Mouse (Mus musculus) v-Abl transformed pro-B cells (cell line): ENCODE results near the gene Hnrnph1.

Experiments
- in situ Hi-C, 2 experiments: fragments of 400-800 bp; cut with MboI; formaldehyde crosslinking; loops; one replicate each; pipeline ENCODE4 v1.15.1; 2025; ENCODE audit not compliant: unreplicated experiment in 2 of 2

The Hnrnph1 gene

DNA sequence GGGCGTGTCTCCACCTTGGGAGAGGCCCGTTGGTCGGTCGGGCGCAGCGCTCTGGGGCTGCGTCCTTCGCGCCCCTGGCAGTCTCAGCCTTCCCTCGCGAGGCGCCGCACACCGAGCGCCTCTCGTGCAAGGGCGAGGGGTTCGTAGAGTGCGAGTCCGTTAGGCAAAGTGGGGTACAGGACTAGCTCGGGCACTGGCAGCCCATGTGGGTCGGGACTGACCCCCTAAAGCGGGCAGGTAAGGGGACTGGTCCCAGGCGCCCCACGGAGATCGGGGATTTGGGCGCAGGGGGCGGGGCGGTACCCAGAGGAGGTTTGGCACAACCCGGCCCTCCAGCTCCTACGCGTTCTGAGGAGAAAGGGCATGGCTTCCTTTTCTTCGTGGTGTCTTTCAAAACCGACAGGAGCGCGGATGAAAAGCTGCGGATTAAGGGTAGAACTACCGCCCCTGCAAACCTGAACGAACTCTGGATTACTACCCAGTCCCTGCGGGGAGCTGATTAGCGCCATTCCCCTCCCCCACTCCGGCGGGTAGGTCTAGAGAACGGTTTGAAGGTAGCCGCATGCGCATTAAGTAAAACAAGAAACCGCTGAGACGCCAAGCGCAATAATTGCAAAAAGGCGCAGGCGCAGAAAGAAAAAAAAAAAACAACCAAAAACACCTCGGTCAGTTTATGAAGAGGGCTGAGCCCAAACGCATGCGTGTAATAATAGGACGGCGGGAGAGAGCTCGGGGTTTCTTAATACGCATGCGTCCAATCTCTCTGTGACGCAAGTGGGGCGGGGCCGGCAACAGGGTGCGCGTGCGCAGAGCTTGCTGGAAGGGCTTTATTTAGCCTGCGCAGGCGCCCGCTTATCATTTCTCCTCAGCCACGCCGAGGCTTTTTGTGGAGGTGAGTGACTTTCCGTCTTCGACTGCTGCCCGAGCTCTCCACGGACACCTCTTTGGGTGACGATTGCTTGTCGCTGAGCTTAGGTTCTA lies at the start of gene Hnrnph1:
Gene Hnrnph1, plus strand, starts transcription at position 80 of the 981 bp plus-strand sequence.
- in situ Hi-C loops, result loop anchor here in 1 of 2 experiments (25.0 kb wide), 1 partner anchor 690 kb away; no protein-coding TSS in a partner anchor

GRCm38 (mm10) chr11:50328075-50328625 lies 48.6 kb upstream of the Hnrnph1 start:
- in situ Hi-C loops, result loop anchor here in 1 of 2 experiments (5.0 kb wide), 1 partner anchor 51 kb away; no protein-coding TSS in a partner anchor

DNA sequence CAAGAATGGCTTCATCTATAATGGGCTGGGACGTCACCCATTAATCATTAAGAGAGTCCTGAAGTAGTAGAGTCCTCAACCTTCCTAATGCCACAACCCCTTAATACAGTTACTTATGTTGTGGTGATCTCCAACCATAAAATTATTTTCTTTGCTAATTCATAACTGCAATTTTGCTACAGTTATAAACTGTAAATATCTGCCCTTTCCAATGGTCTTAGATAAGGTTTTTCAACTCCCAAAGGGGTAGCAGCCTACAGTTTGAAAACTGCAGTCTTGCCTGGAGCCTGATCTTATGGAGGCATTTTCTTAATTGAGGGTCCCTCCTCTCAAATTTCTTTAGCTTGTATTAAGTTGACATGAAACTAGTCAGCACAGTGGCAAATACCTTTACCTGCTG lies 47.4 kb upstream of the Hnrnph1 start:
- in situ Hi-C loops, result loop anchor here in 1 of 2 experiments (5.0 kb wide), 1 partner anchor 52 kb away; no protein-coding TSS in a partner anchor

DNA sequence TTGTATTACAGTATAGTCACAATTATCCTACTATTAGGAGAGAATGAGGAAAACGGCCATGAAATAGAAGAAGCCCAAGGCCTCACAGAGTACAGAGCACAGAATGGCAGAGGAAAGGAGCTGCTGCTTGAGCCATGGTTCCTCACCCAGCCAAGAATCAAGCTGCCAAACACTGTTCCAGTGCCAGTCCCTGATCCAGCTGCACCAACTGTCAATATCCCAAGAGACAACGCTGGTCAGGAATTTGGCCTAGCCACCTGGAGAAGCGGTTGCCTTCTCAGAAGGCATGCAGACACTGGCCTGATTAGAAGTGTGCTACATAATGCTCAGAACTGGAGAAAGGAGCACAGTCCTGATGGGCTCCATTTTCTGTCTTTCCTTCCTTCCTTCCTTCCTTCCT lies 43.6 kb upstream of the Hnrnph1 start:
- in situ Hi-C loops, result no loop called here

DNA sequence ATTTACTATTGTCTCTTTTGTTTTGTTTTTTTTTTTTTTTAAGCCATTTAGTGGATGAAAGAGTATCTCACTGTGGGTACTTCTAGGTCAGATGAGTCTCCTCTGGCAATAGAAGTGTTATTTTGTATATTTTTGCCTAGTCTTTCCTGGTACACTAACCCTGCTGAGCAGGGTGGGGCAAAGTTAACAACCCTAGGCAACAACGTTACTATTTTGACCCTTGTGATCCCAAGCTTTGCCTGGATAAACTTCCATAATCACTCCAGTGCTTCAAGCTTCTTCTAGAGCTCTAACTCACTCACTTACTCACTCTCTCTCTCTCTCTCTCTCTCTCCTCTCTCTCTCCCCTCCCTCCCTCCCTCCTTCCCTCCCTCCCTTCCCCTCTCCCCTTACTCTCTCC lies 40.7 kb upstream of the Hnrnph1 start:
- in situ Hi-C loops, result no loop called here

DNA sequence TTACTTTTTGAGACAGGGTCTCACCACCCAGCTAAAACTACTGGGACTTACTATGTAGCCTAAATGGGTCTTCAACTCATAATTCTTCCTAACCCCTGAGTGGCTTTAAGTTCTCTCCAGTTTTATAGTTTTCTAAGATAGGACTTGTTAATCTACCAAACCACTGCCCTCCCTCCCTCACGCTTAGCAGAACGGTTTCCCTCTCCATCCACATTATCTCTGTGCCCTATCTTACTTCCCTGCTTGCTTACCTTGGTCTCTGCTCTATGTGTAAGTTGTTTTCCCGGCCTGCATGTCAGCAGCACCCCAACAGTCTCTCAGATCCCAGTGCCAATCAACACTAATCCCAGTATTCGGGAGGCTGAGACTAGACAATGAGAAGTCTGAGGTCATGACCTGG lies 39.9 kb upstream of the Hnrnph1 start:
- in situ Hi-C loops, result no loop called here

GRCm38 (mm10) chr11:50345486-50345885 lies 31.3 kb upstream of the Hnrnph1 start:
- in situ Hi-C loops, result no loop called here

DNA sequence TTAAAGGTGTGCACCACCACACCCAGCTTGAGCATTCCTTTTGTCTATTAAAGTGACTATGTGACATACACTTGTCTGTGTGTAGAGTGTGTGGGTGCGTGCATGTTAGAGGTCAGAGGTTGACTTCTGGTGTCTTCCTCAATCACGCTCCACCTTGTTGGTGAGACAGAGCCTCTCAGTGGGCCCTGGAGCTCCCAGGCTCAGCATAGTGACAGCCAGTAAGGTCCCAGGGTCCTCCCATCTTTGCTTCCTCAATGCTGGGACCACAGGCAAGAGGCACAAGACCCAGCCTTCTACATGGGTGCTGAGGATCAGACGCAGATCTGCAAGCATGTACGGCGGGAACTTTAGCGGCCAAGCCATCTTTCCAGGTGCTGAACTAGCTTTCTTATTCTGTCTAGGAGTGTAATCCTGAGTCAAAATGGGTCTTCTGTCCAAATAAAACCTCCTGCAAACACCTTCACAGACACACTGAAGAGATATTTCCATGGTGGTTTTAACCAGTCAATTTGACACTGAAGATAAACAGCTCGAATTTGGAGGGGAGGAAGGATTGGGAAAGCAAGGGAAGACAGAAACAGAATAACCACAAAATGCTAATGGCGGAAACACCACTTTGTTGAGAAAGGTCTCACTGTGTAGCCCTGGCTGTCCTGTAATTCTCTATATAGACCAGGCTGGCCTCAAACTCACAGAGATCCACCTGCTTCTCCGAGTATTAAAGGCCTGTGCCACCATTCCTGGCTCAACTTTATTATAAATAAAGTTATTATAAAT lies 30.3 kb upstream of the Hnrnph1 start:
- in situ Hi-C loops, result no loop called here

- in situ Hi-C loops, result no loop called here
Measured at GRCm38 (mm10) chr11:50352177-50352576, 24.6 kb upstream of the Hnrnph1 start.

GRCm38 (mm10) chr11:50354162-50354561 lies 22.6 kb upstream of the Hnrnph1 start, which contains the start of gene Cby3:
TSS of gene Cby3 (plus strand) at chr11:50354462.
- in situ Hi-C loops, result no loop called here

GRCm38 (mm10) chr11:50354851-50355250 lies 21.9 kb upstream of the Hnrnph1 start:
- in situ Hi-C loops, result no loop called here

DNA sequence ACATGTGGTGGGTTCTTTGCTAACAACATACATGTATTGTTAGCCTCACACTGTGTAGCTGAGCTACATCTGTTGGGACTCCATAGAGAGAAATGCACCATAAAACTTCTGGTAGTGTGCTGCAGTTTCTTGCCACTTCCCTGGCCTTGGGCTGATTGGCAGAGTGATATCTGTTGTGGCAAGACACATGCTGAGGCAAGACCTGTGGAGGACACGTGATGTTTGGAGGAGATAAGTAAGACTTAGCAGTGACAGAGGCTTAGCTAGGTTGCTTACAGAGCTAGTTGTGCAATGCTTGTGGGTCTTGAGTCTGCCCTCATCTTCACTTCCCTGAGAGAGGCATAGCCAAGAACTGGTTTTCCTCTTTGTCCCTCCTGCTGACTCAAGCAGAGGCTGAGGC lies 21.4 kb upstream of the Hnrnph1 start:
- in situ Hi-C loops, result no loop called here

- in situ Hi-C loops, result no loop called here
Measured at GRCm38 (mm10) chr11:50358950-50359861, 17.6 kb upstream of the Hnrnph1 start.

- in situ Hi-C loops, result loop anchor here (5.0 to 10.0 kb wide), 3 partner anchors 94 to 376 kb away; no protein-coding TSS in a partner anchor
Measured at GRCm38 (mm10) chr11:50361282-50361681, 15.5 kb upstream of the Hnrnph1 start.

DNA sequence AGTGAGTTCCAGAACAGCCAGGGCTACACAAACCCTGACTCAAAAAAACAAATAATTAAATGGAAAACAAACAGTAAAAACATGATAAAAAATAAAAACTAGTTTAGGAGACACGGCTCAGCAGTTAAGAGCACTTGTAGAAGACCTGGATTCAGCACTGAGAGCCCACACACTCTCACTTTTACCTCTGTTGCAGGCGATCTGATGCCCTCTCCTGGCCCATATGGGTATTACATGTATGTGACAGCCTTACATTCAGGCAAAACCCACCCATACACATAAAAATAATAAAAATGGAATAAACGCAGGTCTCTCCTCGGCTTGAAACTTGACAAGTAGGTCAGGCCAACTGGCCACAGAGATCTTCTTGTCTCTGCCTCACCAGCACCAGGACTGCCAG lies 12.2 kb upstream of the Hnrnph1 start:
- in situ Hi-C loops, result loop anchor here (5.0 to 10.0 kb wide), 3 partner anchors 97 to 380 kb away; no protein-coding TSS in a partner anchor

- in situ Hi-C loops, result loop anchor here (5.0 to 10.0 kb wide), 6 partner anchors 98 to 383 kb away; no protein-coding TSS in a partner anchor
Measured at GRCm38 (mm10) chr11:50365322-50365721, 11.5 kb upstream of the Hnrnph1 start.

- in situ Hi-C loops, result loop anchor here (5.0 to 10.0 kb wide), 6 partner anchors 100 to 385 kb away; no protein-coding TSS in a partner anchor
Measured at GRCm38 (mm10) chr11:50367531-50367930, 9.3 kb upstream of the Hnrnph1 start.

DNA sequence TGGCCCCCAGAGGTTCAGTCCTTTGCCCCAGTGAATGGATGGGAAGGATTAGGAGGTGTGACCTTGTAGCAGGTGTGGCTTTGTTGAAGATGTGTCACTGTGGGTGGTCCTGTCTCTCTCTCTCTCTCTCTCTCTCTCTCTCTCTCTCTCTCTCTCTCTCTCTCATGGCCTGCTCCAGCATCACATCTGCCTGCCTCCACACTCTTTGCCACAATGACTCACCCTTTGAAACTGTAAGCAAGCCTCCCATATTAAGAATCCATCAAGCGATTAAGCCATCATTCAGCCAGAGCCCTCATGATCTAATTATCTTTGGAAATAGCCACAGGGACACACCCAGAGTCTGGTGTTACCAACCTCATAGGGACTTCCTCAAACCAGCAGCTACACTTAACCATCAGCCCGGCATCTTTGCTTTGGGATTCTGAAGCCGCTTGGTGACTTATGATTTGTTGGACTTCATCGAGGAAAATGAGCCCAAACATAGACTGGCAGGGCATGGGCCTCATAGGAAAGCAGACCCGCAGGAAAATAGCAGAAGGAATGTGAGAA lies 7.4 kb upstream of the Hnrnph1 start:
- in situ Hi-C loops, result loop anchor here (5.0 to 10.0 kb wide), 6 partner anchors 102 to 387 kb away; no protein-coding TSS in a partner anchor

DNA sequence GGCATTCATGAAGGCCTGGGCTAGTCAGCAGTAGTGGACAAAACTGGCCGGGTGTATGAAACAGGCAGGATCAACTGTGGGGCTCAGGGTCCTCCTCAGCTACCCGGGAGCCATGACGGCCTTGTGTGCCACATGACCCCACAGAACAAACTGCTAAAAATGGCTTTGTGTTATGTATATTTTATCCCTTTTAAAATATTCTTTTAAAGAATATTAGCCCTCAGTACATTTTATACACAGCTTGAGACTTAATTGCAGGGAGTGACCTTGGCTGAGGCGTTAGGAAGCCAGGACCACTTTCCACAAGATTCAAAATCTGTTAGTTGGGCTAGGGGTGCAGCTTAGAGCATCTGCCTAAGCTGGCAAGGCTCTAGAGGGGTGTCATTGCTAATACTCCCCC lies 5.8 kb upstream of the Hnrnph1 start:
- in situ Hi-C loops, result no loop called here
